Mouse (Mus musculus) lung, adult 2 months (tissue): ENCODE data around the gene Pitpnm2.

ENCODE experiments used
- CTCF ChIP-seq: fragments of 200-500 bp; IDR thresholded peaks from 2 replicates; pipeline ENCODE4 v1.5.1; 2011; ENCODE audit warnings: mild to moderate bottlenecking, low read length, control low read depth; ENCODE audit not compliant: insufficient read depth
- POLR2A ChIP-seq: fragments of 200-500 bp; IDR thresholded peaks from 2 replicates; pipeline ENCODE4 v1.6.1; 2011; ENCODE audit warnings: low read depth, mild to moderate bottlenecking, control low read depth, low read length, borderline replicate concordance; ENCODE audit errors: extremely low read depth

- TF ChIP-seq CTCF (no peak), POLR2A (no peak)
Observed at GRCm38 (mm10) chr5:124166741-124167140, 82.8 kb downstream of the Pitpnm2 start.
